Mouse (Mus musculus): ENCODE measurements around the gene Pklr.

Pklr gene

DNA sequence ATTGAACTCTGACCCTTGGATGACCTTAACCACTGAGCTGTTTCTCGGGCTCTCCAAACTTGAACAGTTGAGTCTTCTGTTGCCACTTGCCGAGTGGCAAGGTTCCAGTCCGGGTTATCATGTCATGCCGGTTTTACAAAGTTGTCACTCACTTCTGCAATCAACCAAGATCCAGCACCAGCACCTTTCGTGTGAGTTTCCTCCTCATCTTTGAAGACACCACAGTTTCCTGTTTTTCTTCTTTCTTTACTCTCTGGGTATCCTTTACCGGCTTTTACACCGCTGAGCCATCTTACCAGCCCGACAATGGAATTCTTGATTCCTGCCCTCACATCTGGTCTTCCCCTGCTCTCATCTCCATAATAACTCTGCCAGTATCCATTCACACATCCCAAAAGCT lies 54.5 kb downstream of the Pklr start:
- in situ Hi-C loops (cut with MboI, MseI): loop anchor here (25.0 kb wide), 1 partner anchor 872 kb away; the partner anchor contains the start of genes 4933434E20Rik, Tpm3 and Ubap2l

DNA sequence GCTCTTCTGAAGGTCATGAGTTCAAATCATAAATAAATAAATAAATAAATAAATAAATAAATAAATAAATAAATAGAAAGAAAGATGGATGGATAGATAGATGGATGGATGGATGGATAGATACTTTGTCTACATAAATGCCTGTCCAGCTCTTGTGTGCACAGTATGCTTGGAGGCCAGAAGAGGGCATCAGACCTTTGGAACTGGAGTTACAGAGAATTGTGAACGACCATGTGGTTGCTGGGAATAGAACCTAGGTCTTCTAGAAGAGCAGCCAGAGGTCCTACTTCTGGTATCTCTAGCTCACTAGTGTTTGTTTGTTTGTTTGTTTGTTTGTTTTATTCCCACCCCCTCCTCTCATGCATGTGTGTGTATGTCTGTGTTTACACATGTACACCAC lies 57.4 kb downstream of the Pklr start:
- in situ Hi-C loops (cut with MboI, MseI): loop anchor here (25.0 kb wide), 1 partner anchor 869 kb away; the partner anchor contains the start of genes 4933434E20Rik, Tpm3 and Ubap2l

DNA sequence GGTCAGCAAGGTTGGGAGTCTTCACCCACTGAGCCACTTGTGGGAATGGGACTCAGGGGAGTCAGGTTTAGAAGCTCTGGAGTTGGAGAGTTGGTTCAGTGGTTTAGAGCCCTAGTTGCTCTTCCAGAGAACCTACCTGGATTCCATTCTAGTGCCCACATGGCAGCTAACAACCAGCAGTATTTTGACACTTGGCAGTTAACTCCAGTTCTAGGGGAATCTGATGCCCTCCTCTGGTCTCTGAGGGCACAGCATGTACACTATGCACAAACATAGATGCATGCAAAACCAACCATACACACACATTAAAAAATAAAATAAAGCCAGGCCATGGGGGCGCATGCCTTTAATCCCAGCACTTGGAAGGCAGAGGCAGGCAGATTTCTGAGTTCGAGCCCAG lies 57.9 kb downstream of the Pklr start:
- in situ Hi-C loops (cut with MboI, MseI): loop anchor here (25.0 kb wide), 1 partner anchor 868 kb away; the partner anchor contains the start of genes 4933434E20Rik, Tpm3 and Ubap2l
